Mouse (Mus musculus): ENCODE measurements around the gene Olfr1128.
"Not testable (repeated sequence)": the region's sequence is repeated elsewhere in the genome, so short reads cannot be mapped to it uniquely, and the experiment has no call there.

Olfr1128 gene

GRCm38 (mm10) chr2:87545442-87545841 is at the start of gene Olfr1128:
TSS of gene Olfr1128 (minus strand) at chr2:87545542.
- DNase-seq (ENCODE audit: inconsistent ontology term), result no peak

GRCm38 (mm10) chr2:87573602-87574001 is 28.3 kb upstream of the Olfr1128 start, which contains the start of gene Olfr1129:
TSS of gene Olfr1129 (plus strand) at chr2:87573902.
- DNase-seq (ENCODE audit: inconsistent ontology term), result not testable (repeated sequence)

GRCm38 (mm10) chr2:87534826-87535225 is 10.5 kb downstream of the Olfr1128 start:
- DNase-seq (ENCODE audit: inconsistent ontology term), result no peak

- no peak for DNase-seq (ENCODE audit: inconsistent ontology term)
These were observed 13.8 kb downstream of the Olfr1128 start, which contains the start of gene Olfr153 for GRCm38 (mm10) chr2:87531496-87531895. TSS of gene Olfr153 (plus strand) at chr2:87531796.

GRCm38 (mm10) chr2:87525899-87526616 is 19.3 kb downstream of the Olfr1128 start:
- not testable (repeated sequence) for DNase-seq (ENCODE audit: inconsistent ontology term)

- DNase-seq (ENCODE audit: inconsistent ontology term), result no peak
These were observed 24.7 kb downstream of the Olfr1128 start for GRCm38 (mm10) chr2:87520651-87521050.

- DNase-seq (ENCODE audit: inconsistent ontology term), result no peak
These were observed 28.8 kb downstream of the Olfr1128 start for GRCm38 (mm10) chr2:87516581-87516980.

GRCm38 (mm10) chr2:87515457-87516060 is 29.8 kb downstream of the Olfr1128 start:
- no peak for DNase-seq (ENCODE audit: inconsistent ontology term)

- no peak for DNase-seq (ENCODE audit: inconsistent ontology term)
These were observed 30.3 kb downstream of the Olfr1128 start for GRCm38 (mm10) chr2:87515046-87515445.

- DNase-seq (ENCODE audit: inconsistent ontology term), result no peak
These were observed 39.1 kb downstream of the Olfr1128 start, which contains the start of gene Pramel6 for GRCm38 (mm10) chr2:87506265-87506664. TSS of gene Pramel6 (plus strand) at chr2:87506565.

- DNase-seq (ENCODE audit: inconsistent ontology term), result not testable (repeated sequence)
These were observed 48.3 kb downstream of the Olfr1128 start, which contains the start of gene Pramel7 for GRCm38 (mm10) chr2:87496993-87497392. TSS of gene Pramel7 (minus strand) at chr2:87497093.

All from Muller cell, postnatal 12 days (primary cell).